Mouse (Mus musculus) effector memory CD4-positive, alpha-beta T cell, adult 5 months (primary cell): Measurements from ENCODE around the gene Cep55. TPM values are rescaled to one million over a fixed set of nuclear protein-coding genes. Genes with fewer than 3 reads are reported as not detected.

ENCODE experiments used
- polyA plus RNA-seq: library from polyadenylated mRNA; unstranded; fragments of 100-300 nt; shearing (Covaris generic); gene quantifications from one replicate; pipeline ENCODE4 v1.2.1, GENCODE M21; 2017

Cep55 gene
- 0.57 TPM for polyA plus RNA-seq

GRCm38 (mm10) chr19:38054720-38055192, at the start of gene Cep55:
TSS of gene Cep55 (plus strand) at chr19:38055011.

GRCm38 (mm10) chr19:38043281-38043981, 11.4 kb upstream of the Cep55 start, which contains the start of gene Myof:
TSS of gene Myof (minus strand) at chr19:38043577.

GRCm38 (mm10) chr19:38096858-38097758, 42.3 kb downstream of the Cep55 start, which contains the start of gene Ffar4:
TSS of gene Ffar4 (plus strand) at chr19:38097071.

Other genes starting within 250 kb of the Cep55 start
- not detected for gene Myof, start 11.4 kb upstream of the Cep55 start, polyA plus RNA-seq
- not detected for gene Ffar4, start 42.1 kb downstream of the Cep55 start, polyA plus RNA-seq
- not detected for gene Rbp4, start 70.3 kb downstream of the Cep55 start, polyA plus RNA-seq
- gene Pde6c, start 77.8 kb downstream of the Cep55 start, polyA plus RNA-seq = not detected
- gene Fra10ac1, start 169.1 kb downstream of the Cep55 start, polyA plus RNA-seq = 16.9 TPM
- 0.10 TPM for gene Lgi1, start 209.5 kb downstream of the Cep55 start, polyA plus RNA-seq